Mouse (Mus musculus): Measurements from ENCODE around the gene Rabepk.
A peak's percentile ranks its signal among the peaks of the same experiment; 100 is the strongest.
"Not testable (repeated sequence)": the region's sequence is repeated elsewhere in the genome, so short reads cannot be mapped to it uniquely, and the experiment has no call there.

Gene Rabepk

DNA sequence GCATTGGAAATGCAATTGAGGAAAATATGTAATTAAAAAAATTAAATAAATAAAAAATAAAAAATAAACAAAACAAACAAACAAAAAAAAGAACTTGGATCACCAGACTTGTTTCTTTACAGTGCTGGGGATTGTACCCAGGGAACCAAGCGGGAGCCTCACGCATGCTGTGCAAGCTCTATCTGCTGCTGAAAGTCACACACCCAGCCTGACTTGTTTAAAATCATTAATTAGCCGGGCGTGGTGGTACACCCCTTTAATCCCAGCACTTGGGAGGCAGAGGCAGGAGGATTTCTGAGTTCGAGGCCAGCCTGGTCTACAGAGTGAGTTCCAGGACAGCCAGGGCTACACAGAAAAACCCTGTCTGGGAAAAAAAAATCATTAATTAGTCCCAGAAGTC is 38.4 kb downstream of the Rabepk start:
- DNase-seq: not testable (repeated sequence)

DNA sequence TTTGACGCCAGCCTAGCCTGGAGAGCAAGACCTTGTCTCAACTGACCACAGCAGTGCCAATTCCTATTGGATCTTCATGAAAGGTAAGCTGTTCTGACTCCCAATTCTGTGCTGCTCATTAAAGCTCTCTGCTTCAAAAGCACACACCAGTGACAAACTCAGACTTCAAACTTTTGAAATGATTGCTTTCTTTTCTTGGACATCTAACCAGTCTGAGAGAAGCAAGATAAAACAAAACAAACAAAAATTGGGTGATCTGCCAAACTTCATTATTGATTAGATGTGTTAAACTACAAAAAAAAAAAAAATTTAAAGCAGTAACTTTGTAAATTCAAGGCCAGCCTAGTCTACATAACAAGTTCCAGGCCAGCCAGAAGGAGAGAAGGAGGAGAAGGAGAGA is 42.4 kb downstream of the Rabepk start:
- DNase-seq: no peak

DNA sequence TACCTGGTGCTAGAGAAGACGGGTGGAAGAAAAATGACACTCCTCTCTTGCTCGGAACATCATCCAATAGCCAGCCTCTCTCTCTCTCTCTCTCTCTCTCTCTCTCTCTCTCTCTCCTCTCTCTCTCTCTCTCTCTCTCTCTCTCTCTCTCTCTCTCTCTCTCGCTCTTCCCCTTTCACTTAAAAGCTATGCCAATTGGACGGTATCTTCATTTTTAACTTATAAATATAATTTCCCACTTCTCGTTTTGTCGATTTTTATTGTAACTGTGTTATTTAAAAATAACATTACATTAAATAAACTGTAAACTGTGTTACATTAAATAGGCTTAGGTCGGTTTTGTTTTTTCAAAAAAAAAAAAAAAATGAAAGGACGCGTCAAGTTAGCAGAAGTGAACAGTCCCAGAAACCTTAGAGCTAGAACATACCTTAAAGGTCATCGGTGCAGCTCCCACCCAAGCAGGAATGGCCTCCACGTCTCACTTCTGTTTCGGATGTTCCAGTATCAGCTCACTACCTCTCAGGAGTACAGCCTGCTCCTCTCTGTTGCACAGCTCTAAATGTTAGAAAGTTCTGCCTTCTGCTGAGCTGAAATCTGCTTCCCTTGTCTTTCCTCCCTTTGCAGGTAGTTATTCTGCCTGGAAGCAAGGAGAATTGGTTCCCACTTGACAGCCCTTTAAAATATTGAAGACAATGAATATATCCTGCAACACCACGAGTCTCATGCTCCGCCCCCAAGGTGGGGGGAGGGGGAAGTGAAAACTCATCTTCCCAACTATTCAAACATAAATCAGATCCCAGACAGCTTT is 45.0 kb downstream of the Rabepk start, which contains the start of gene Gapvd1:
Gapvd1 (minus strand) TSS at position 682 of the 808 bp plus-strand sequence.
- DNase-seq: peak; percentile 26

DNA sequence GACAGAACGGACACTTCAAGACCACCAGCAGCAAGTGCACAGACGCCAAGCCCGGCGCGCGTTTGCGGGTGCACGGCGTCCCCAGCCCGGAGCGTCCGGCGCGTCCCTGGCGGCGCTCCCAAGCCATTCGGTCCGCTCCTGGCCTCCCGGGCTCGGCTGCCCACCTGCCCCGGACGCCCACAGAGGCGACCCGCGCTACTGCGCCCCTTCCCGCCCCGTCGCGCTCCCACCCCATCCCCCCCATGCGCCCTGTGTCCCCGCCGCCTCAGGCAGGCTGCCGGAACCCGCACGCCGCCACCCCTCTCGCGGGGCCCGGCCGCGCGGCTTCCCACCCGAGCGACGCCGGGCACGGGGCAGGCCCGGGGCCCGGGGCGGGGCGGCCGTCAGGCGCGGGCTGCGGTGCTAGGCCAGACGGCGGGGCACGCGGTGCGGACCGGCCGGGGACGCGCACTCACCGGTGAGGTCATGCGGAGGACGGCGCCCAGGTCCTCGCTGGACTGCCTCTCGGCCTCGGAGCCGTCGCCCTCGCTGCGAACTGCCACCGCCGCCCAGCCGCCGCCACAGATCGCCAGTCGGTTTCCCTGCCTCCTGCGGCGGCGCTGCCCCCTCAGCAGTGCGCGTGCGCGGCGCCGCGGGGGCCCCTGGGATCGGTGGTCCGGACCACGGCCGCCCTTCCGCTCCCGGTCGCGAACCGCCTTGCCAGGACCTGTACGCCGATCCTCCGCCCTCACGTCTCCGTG is 45.7 kb downstream of the Rabepk start:
- DNase-seq: peak; percentile 84

DNA sequence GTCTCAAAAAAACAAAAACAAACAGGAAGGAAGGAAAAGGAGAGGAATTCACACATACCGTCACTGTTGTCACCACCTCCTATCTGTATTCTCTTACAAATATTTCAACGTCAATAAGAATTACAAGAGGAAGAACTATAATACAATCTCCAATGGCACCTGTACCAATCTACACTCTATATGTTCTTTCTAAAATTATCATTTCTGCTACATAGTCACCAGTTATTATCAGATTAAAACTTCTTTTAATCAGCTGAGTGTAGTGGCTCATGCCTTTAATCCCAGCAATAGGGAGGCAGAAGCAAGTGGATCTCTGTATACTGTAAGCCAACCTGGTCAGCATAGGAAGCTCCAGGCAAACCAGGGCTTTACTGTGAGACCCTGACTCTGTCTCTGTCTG is 49.5 kb downstream of the Rabepk start:
- no peak for DNase-seq

DNA sequence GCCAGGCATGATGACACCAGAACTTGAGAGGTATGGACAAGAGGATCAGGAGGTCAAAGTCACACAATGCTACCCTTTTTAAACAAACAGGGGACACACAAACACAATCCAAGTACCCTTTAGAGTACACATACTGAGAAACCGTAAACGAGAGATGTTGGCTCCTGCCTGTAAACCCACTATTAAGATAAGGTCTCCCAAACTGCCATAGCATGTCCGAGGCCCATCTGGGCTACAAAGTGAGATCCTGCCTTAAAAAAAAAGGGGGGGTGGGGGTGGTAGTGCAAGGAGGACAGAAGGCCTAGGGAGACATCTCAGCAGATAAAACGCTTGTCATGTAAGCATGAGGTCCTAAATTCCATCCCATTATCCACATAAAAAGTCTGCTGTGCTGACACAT is 51.2 kb downstream of the Rabepk start:
- no peak for DNase-seq

DNA sequence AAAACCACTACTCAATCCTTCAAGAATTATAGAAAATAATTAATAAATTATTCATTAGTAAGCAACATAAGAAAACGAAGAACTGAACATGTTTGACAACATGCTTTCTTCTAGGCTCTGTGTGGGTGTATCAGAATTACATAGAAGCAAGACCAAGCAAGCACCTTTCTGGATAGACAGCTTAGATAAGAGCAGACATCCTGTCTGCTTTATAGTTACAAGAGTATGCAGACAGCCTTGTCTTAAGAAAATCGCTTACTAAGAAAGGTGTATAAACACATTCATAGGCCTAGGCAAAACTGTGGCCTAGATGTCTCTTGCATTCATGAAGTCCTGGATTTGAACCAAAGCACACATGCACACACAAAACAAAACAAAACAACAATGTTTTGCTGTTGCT is 54.0 kb downstream of the Rabepk start:
- DNase-seq: no peak

DNA sequence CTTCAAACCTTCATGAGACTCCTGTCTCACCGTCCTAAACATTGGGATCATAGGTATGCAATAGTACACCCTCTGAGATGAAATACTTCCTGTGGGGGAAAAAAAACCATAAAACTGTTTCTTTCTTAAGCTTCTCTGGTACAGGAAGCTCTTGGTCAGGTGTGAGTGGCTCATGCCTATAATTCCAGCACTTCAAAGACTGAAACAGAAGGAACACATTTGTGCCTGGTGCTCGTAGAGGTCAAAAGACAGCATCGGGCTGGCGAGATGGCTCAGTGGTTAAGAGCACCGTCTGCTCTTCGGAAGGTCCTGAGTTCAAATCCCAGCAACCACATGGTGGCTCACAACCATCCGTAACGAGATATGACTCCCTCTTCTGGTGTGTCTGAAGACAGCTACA is 55.2 kb downstream of the Rabepk start:
- DNase-seq: no peak

DNA sequence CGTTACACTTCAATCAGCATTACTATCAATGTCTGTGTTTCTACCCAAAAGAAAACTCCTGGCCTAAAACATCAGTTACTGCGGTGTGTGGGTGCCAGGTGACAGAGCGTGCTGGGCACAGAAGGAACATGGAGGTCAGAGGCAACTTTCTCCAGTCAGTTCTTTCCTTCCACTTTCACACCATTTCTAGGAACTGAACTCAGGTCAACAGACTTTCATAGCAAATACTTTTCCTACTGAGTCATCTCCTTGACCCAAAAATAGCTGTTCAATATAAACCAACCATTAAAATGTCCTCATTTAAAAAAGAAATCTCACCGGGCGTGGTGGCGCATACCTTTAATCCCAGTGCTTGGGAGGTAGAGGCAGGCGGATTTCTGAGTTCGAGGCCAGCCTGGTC is 57.0 kb downstream of the Rabepk start:
- no peak for DNase-seq

DNA sequence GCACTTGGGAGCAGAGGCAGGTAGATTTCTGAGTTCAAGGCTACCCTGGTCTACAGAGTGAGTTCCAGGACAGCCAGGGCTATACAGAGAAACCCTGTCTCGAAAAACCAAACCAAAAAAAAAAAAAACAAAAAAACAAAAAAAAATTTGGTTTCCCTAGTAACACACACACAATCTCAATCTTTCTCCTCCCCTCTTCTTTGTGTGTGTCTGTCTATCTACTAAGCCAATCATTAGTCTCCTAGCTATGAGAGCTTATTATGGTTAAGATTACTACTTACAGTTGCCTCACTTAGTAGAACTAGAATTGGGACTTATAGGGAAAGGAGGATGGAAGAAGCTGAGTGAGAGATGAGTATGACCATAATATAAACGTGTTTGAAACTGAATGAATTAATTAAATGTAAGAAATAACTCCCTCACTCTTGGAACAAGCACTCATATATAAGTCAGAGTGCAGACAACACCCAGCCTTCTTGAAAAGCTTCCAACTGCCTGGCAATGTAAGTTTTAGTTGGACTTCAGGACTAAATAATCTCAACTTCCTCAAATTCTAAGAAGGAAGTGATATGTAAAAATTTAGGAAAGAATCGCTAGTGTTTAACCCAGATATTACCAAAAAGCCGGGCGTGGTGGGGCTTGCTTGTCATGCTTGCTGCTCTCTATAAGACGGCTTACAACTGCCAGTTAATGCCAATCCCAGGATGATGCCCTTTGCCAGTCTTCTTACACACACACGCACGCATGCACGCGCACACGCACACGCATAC is 58.1 kb downstream of the Rabepk start:
- no peak for DNase-seq

DNA sequence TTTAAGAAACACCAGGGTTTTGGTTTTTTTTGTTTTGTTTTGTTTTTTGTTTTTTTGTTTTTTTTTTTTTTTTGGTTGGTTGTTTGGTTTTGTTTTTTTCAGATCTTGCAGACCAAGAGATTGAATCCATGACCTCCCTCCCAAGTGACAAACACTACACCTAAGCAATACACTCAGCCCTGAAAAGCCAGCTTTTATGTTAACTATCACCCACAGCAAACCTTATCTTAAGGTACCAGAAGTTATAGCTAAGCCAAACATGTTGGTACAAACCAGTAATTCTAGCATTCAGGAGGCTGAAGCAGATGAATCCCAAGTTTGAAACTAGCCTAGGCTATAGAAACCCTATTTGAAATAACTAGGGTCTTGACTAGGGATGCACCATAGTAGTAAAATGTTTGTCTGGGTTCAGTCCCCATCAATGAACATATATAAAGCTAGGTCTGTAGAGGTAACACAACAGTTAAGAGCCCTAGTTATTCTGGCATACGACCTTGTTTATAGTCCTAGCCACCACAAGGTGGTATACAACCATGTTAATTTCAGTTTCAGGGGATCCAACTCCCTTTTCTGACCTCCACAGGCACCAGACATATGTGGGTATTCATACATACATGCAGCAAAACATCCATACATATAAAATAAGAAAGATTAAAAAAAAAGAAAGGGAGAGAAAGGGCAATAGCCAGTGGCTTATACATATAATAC is 59.9 kb downstream of the Rabepk start:
- no peak for DNase-seq

DNA sequence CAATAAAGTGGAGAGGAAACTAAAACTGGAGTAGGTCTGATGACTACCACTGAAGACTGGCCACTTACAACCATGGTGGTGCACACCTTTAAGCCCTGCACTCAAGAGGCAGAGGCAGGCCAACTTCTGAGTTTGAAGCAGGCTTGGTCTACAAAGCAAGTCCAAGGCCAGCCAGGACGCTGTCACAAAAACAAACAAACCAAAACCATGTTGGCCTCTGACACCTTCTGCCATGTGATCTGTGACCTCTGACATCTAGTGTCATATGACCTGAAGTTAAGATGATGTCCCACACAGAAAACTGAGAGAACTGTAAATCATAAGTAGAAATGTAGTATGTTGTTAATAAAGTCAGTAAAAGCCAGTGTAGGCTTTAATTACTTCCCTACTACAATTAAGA is 61.8 kb downstream of the Rabepk start:
- DNase-seq: no peak

DNA sequence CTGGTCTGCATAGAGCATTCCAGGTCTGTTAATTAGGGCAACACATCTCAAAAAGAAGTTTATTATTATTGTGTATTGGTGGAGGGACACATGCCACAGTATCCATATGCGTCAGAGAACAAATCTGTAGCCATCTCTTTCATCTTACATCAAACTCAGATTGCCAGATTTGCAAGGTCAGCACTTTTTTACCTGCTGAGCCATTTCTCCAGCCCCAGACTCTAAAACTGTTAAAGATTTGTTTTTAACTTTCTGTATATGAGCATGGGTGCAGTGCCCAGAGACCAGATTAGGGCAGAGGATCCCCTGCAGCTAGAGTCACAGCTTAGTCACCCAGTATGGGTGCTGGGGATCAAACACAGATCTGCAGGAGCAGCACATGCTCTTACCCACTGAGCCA is 63.1 kb downstream of the Rabepk start:
- DNase-seq: no peak

Data from kidney, adult 11 months (tissue).